In the genomic region with DNA sequence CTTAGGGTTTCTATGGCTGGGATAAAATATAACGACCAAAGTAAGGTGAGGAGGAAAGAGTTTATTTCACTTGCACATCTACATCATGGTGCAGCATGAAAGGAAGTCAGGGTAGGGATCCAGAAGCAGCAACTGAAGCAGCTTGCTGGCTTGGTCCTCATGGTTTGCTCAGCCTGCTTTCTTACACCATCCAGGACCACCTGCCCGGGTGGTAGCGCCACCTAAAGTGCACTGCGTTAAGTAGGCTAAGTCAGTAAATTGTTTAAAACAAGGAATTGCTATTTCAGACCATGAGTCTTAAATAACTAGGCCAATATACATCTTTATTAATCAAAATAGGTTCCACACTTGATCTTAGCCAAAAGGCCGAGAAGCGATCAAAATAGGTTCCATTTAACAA, we compare ENCODE assay signal across 17 mouse cellular contexts. TPM values are rescaled to one million over a fixed set of nuclear protein-coding genes. Genes with fewer than 3 reads are reported as not detected.
DNase-seq lines count a peak whose midpoint lies in the region.
"Had no signal": no experiment of that assay in that cellular context is flagged by ENCODE, and none has a peak within 500 bp of the region (broad histone marks: within the 10 kb centered on the region; RNA-seq: fewer than 3 reads in every experiment).

No protein-coding gene starts in this region.

- DNase-seq in thymus, postnatal 0 days (ENCODE audit: low spot score), result peak; percentile 46
- peak; percentile 64 for DNase-seq in thymus, postnatal 14 days
- peak; percentile 42 to 63 for DNase-seq in thymus, postnatal 36 days
- no peak for DNase-seq in layer of hippocampus, adult 9-10 months (ENCODE audit: low spot score)
- DNase-seq in adrenal gland, postnatal 36 days, result no peak
- DNase-seq in gastrocnemius, postnatal 10 days, result no peak
- DNase-seq: adrenal gland, adult 2 months; adrenal gland, postnatal 10 days; adrenal gland, postnatal 25 days; cerebellum, adult 11-12 months; cerebellum, adult 2 months; cerebellum, adult 9-10 months; cerebellum, postnatal 10 days; cerebellum, postnatal 25 days had no signal

RNA-seq across cellular contexts. Expression of a gene that starts 5.0 kb away (rescaled TPM):
- 92.1 and 120 TPM in 2 replicates for polyA plus RNA-seq in thymus, postnatal 0 days (2015; fragmentation: Nextera tagmentation; extraction: Ambion mirVana)
- total RNA-seq in adrenal gland, postnatal 36 days (2021), result 1 to 10 TPM in 1 of 2 experiments, under 1 TPM in 1; 0.89 to 1.6 TPM
- total RNA-seq in gastrocnemius, postnatal 10 days (2021), result 1 to 10 TPM; 1.6 to 2.0 TPM

RNA-seq across cellular contexts. Expression of a gene that starts 5.0 kb away (rescaled TPM):
- polyA plus RNA-seq in thymus, postnatal 0 days (2015; fragmentation: Nextera tagmentation; extraction: Ambion mirVana), result 7.2 TPM in 2 replicates
- total RNA-seq in adrenal gland, postnatal 36 days (2021), result 1 to 10 TPM; 3.0 to 3.5 TPM
- total RNA-seq in gastrocnemius, postnatal 10 days (2021), result 1 to 10 TPM; 4.6 to 4.8 TPM

RNA-seq across cellular contexts. Expression of a gene that starts 24.8 kb away (rescaled TPM):
- polyA plus RNA-seq in thymus, postnatal 0 days (2015; fragmentation: Nextera tagmentation; extraction: Ambion mirVana), result 0.36 and 1.6 TPM in 2 replicates
- total RNA-seq in adrenal gland, postnatal 36 days (2021), result under 1 TPM; 0.26 to 0.70 TPM
- total RNA-seq in gastrocnemius, postnatal 10 days (2021), result under 1 TPM; 0.16 to 0.47 TPM
- total RNA-seq: adrenal gland, adult 2 months; ES-E14; MEL had no signal
- polyA plus RNA-seq: C2C12 had no signal

Comparison
In these comparisons a context has a peak if more than half of its experiments do, and no peak if none do; other contexts are left out.
1. DNase-seq: peak in thymus, postnatal 0 days (single experiment), thymus, postnatal 14 days (single experiment) and thymus, postnatal 36 days (2 of 2); none in layer of hippocampus, adult 9-10 months (single experiment), adrenal gland, postnatal 36 days (0 of 2) and gastrocnemius, postnatal 10 days (single experiment).